Mouse (Mus musculus): ENCODE data around the gene Mgme1. TPM values are rescaled to one million over a fixed set of nuclear protein-coding genes. Genes with fewer than 3 reads are reported as not detected.

Mgme1 gene
- polyA plus RNA-seq, 1 experiment from 2014 or later, result 11.3 TPM

DNA sequence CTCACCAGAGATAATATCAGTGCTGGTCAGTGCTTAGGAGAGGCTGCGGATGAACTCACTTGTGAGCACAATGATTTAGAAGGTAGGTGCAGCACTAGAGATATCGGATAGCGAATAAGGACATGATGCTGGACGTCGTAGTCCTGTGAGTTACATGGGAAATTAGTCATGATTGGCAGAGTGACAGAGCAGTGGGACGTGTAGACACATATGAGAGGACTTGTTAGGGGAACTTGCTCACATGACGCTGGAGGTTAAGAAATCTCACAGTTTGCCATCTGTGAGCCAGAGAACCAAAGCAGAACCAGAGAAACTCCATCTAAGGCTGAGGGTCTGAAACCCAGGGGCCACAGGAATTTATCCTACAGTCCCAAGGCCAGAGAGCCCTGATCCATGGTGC lies 19.9 kb downstream of the Mgme1 start:
- no peak overlapping the region for H3K9ac ChIP-seq (replicated peaks; ENCODE audit: low read depth, low read length)
- no peak overlapping the region for H3K4me3 ChIP-seq (ENCODE audit: low read depth, low read length)
- no peaks in the 10 kb centered on the region for H3K4me1 ChIP-seq (ENCODE audit: control insufficient read depth, insufficient read depth, low read length)
- WGBS, result 94% methylated on average over 7 of the region's 7 CpGs
- H3K27me3 ChIP-seq (ENCODE audit: control insufficient read depth, insufficient read depth, low read length), result no peaks in the 10 kb centered on the region
- no peaks in the 10 kb centered on the region for H3K9me3 ChIP-seq (ENCODE audit: control insufficient read depth, low read length)
- no peak overlapping the region for H3K4me2 ChIP-seq (ENCODE audit: low read depth, low read length)
- ATAC-seq (ENCODE audit: low read depth), result no peak
- H3K27ac ChIP-seq (ENCODE audit: low read depth, low read length), result no peak overlapping the region
- H3K36me3 ChIP-seq (ENCODE audit: control insufficient read depth, insufficient read depth, low read length), result no peaks in the 10 kb centered on the region

DNA sequence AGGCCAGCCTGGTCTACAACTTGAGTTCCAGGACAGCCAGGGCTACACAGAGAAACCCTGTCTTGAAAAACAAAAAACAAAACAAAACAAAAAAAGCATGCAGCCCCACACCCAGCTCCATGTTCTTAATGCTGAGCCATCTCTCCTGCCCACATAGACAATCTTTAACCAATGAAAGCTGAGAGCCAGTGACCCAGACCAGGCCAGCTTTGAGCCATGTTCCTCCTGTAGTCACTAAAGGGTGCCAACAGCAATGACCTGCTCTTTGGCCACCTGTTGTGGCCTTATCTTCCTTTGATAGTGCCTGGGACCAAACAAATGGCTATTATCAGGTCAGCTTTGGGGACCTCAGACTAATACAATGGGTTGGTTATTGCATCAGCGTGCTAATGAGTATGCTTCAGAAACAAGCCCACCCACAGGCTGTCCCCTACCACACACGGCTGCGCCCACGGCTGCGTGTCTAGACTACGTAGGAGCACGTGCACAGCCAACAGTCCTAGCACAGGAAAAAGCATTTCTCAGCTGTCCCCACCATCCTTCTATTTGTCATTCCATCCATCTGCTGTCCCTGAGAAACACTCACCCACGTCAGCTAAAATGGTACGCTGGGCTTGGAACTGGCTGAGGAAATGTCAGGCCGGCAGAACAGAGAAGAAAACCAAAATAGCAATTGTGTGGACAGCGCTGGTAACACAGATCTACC lies 21.3 kb downstream of the Mgme1 start:
- ATAC-seq (ENCODE audit: low read depth), result no peak
- Histone ChIP-seq H3K4me2 (ENCODE audit: low read depth, low read length) (no peak overlapping the region), H3K4me3 (ENCODE audit: low read depth, low read length) (no peak overlapping the region), H3K27ac (ENCODE audit: low read depth, low read length) (no peak overlapping the region), H3K9me3 (ENCODE audit: control insufficient read depth, low read length) (no peaks in the 10 kb centered on the region), H3K4me1 (ENCODE audit: control insufficient read depth, insufficient read depth, low read length) (no peaks in the 10 kb centered on the region), H3K36me3 (ENCODE audit: control insufficient read depth, insufficient read depth, low read length) (no peaks in the 10 kb centered on the region), H3K9ac (replicated peaks; ENCODE audit: low read depth, low read length) (no peak overlapping the region), H3K27me3 (ENCODE audit: control insufficient read depth, insufficient read depth, low read length) (no peaks in the 10 kb centered on the region)
- WGBS, result 72% methylated on average over 11 of the region's 11 CpGs

DNA sequence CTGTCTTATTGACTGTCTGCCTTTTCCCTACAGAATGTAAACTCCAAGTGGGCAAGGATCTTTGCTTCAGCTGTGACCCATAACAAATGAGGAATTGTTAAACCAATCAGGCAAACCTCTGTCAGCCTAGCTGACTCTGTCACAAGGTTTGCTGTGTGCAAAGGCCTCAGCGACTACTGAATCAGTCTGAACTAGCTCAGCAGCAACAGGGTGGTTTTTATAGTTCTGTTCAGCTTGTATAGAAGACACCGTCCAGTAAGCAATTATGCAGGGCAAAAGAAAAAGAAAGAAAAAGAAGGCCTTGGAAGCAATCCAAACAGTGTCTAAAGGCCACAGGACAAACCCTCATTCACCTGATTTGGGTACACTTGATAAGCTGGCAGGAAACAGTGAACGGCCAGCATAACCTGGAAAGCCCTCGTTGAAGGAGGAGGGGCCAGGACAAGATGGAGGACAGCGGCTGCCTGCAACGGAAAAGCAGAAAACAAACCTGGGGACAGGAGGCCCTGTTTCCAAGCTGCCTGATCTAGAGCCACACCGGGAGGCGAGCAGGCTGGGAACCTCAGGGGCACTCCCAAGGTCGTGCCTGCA lies 24.8 kb downstream of the Mgme1 start:
- no peaks in the 10 kb centered on the region for H3K27me3 ChIP-seq (ENCODE audit: control insufficient read depth, insufficient read depth, low read length)
- H3K36me3 ChIP-seq (ENCODE audit: control insufficient read depth, insufficient read depth, low read length), result no peaks in the 10 kb centered on the region
- WGBS, result 69% methylated on average over 9 of the region's 9 CpGs
- ATAC-seq (ENCODE audit: low read depth), result no peak
- no peaks in the 10 kb centered on the region for H3K9me3 ChIP-seq (ENCODE audit: control insufficient read depth, low read length)
- no peak overlapping the region for H3K27ac ChIP-seq (ENCODE audit: low read depth, low read length)
- H3K9ac ChIP-seq (replicated peaks; ENCODE audit: low read depth, low read length), result no peak overlapping the region
- H3K4me2 ChIP-seq (ENCODE audit: low read depth, low read length), result no peak overlapping the region
- H3K4me1 ChIP-seq (ENCODE audit: control insufficient read depth, insufficient read depth, low read length), result no peaks in the 10 kb centered on the region
- H3K4me3 ChIP-seq (ENCODE audit: low read depth, low read length), result no peak overlapping the region

DNA sequence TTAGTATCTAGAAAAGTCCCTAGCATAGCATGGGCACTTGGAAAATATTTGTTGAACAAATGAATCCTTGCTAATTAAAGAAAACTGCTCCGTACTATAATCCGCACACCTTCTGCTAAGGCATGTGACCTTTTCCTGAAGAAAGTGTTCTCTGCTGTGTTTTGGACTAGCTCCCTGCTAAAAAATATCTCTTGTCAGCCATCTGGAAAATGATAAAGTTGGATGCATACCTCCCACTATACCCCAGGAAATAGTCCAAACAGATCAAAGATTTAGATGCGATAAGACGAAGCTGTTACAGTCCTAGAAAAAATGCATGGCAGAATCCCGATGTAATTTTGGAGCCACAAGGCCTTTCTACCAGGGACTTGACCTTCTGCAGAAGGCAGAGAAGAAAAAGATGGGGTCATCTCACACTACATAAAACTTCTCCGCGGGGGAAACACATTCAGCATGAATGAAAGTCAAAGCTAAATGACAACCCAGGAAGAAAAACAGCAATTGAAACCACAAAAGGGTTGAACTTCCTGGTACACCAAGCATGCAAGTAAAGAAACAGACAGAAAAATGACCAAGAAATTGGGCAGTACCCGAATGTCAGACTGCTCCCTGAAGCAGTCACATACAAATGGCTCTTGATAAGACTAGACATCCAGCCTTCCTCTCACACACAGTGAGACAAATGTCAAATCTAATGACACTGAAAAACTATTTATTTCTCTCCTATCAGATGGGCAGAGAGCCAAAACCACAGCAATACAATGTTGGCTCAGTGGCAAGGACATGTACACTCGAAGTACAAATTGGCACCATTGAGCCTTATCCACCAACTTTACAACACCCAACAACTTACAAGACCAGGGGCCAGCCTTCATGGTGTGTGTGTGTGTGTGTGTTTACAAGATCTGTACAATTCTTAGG lies 29.5 kb downstream of the Mgme1 start:
- no peaks in the 10 kb centered on the region for H3K36me3 ChIP-seq (ENCODE audit: control insufficient read depth, insufficient read depth, low read length)
- H3K4me3 ChIP-seq (ENCODE audit: low read depth, low read length), result no peak overlapping the region
- no peaks in the 10 kb centered on the region for H3K9me3 ChIP-seq (ENCODE audit: control insufficient read depth, low read length)
- no peak overlapping the region for H3K9ac ChIP-seq (replicated peaks; ENCODE audit: low read depth, low read length)
- no peaks in the 10 kb centered on the region for H3K4me1 ChIP-seq (ENCODE audit: control insufficient read depth, insufficient read depth, low read length)
- H3K27me3 ChIP-seq (ENCODE audit: control insufficient read depth, insufficient read depth, low read length), result no peaks in the 10 kb centered on the region
- no peak overlapping the region for H3K4me2 ChIP-seq (ENCODE audit: low read depth, low read length)
- 72% methylated on average over 9 of the region's 9 CpGs for WGBS
- no peak for ATAC-seq (ENCODE audit: low read depth)
- no peak overlapping the region for H3K27ac ChIP-seq (ENCODE audit: low read depth, low read length)

DNA sequence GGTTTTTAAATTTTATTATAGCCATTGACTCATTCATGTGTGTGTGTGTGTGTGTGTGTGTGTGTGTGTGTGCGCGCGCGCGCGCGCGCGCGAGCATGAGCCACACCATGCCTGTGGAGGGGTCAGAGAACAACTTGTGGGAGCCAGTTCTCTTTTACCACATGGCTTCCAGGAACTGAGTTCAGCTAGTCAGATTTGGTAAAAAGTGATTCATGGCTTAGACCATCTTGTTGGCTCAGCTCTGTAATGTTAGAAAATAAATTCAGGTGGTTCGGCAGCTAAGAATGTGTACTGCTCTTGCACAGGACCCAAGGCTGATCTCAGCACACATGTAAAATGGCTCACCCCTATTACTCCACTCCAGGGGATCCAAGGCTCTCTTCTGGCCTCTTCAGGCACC lies 30.6 kb downstream of the Mgme1 start:
- Histone ChIP-seq H3K36me3 (ENCODE audit: control insufficient read depth, insufficient read depth, low read length) (no peaks in the 10 kb centered on the region), H3K9ac (replicated peaks; ENCODE audit: low read depth, low read length) (no peak overlapping the region), H3K4me1 (ENCODE audit: control insufficient read depth, insufficient read depth, low read length) (no peaks in the 10 kb centered on the region), H3K4me3 (ENCODE audit: low read depth, low read length) (no peak overlapping the region), H3K4me2 (ENCODE audit: low read depth, low read length) (no peak overlapping the region), H3K9me3 (ENCODE audit: control insufficient read depth, low read length) (no peaks in the 10 kb centered on the region), H3K27me3 (ENCODE audit: control insufficient read depth, insufficient read depth, low read length) (no peaks in the 10 kb centered on the region), H3K27ac (ENCODE audit: low read depth, low read length) (no peak overlapping the region)
- no peak for ATAC-seq (ENCODE audit: low read depth)
- 93% methylated on average over 11 of the region's 11 CpGs for WGBS

DNA sequence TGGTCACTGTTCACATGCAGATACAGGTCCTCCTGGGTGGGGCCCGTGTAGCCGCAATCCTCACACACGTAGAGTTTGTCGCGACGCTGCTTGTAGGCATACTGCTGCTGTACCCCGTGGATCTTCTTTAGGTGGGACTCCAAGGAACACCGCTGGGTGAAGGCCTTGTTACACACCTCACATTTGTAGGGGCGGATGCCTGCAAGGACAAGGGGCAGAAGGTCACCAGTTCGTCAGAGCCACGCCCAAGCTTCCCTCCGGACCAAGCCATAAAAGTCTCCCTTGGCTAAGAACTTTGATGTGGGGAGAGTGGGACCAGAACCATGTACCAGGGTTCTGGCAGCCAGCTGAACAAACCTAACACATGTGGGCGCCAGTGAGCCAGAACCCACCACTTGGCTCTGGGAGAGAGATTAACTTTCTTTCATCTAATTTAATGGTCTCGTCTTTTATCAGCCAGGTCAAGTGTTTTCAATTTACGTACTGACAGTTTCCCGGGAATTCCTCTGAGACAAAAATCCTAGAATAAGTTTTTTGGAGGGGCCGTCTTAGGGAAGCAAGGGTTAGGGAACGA lies 35.3 kb downstream of the Mgme1 start:
- H3K9me3 ChIP-seq (ENCODE audit: control insufficient read depth, low read length), result no peaks in the 10 kb centered on the region
- WGBS, result 68% methylated on average over 18 of the region's 18 CpGs
- H3K27me3 ChIP-seq (ENCODE audit: control insufficient read depth, insufficient read depth, low read length), result no peaks in the 10 kb centered on the region
- H3K4me2 ChIP-seq (ENCODE audit: low read depth, low read length), result no peak overlapping the region
- no peak overlapping the region for H3K27ac ChIP-seq (ENCODE audit: low read depth, low read length)
- no peaks in the 10 kb centered on the region for H3K4me1 ChIP-seq (ENCODE audit: control insufficient read depth, insufficient read depth, low read length)
- H3K36me3 ChIP-seq (ENCODE audit: control insufficient read depth, insufficient read depth, low read length), result no peaks in the 10 kb centered on the region
- no peak for ATAC-seq (ENCODE audit: low read depth)
- H3K9ac ChIP-seq (replicated peaks; ENCODE audit: low read depth, low read length), result no peak overlapping the region
- no peak overlapping the region for H3K4me3 ChIP-seq (ENCODE audit: low read depth, low read length)

DNA sequence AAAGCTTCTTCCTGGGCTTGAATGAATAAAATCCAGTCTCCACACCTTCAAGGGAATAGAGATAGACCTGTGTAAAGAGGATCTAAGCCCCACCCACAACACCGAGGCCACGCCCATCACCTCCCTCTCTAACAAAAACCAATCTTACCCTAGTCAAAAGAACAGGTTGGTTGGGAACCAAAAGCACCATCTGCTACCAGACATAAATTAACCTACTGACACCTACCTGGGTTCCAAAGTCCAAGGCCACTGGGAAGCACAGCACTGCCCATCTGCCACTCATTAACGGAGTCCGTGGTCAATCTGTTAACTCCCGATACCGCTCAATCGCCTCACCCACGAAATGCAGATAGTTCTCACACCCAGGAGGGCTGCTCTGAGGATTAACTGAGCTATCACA lies 38.1 kb downstream of the Mgme1 start:
- Histone ChIP-seq H3K27me3 (ENCODE audit: control insufficient read depth, insufficient read depth, low read length) (no peaks in the 10 kb centered on the region), H3K9me3 (ENCODE audit: control insufficient read depth, low read length) (no peaks in the 10 kb centered on the region), H3K4me2 (ENCODE audit: low read depth, low read length) (no peak overlapping the region), H3K4me3 (ENCODE audit: low read depth, low read length) (no peak overlapping the region), H3K36me3 (ENCODE audit: control insufficient read depth, insufficient read depth, low read length) (no peaks in the 10 kb centered on the region), H3K9ac (replicated peaks; ENCODE audit: low read depth, low read length) (no peak overlapping the region), H3K27ac (ENCODE audit: low read depth, low read length) (no peak overlapping the region), H3K4me1 (ENCODE audit: control insufficient read depth, insufficient read depth, low read length) (no peaks in the 10 kb centered on the region)
- no peak for ATAC-seq (ENCODE audit: low read depth)
- WGBS, result 52% methylated on average over 8 of the region's 8 CpGs

DNA sequence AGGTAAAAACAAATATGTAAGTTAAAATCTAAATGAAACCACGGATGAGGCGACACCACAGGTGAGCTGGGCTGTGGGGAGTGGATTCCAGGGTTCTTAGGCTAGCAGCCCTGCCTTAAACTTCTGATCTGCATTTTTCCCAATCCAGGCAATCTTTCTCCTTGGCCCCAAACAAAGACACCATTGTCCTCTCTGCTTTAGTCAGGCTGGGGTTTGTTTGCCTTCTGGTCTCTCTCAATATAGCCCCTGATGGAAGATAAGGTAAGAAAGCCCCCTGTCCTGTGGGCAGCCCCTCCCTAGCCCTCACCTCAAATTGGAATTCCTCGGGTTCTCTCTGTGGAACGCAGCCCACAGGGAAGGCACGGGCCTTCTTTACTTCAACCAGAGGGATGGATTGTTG lies 39.8 kb downstream of the Mgme1 start:
- H3K4me1 ChIP-seq (ENCODE audit: control insufficient read depth, insufficient read depth, low read length), result no peaks in the 10 kb centered on the region
- H3K36me3 ChIP-seq (ENCODE audit: control insufficient read depth, insufficient read depth, low read length), result no peaks in the 10 kb centered on the region
- H3K9me3 ChIP-seq (ENCODE audit: control insufficient read depth, low read length), result no peaks in the 10 kb centered on the region
- H3K4me3 ChIP-seq (ENCODE audit: low read depth, low read length), result no peak overlapping the region
- 48% methylated on average over 5 of the region's 5 CpGs for WGBS
- no peak overlapping the region for H3K27ac ChIP-seq (ENCODE audit: low read depth, low read length)
- ATAC-seq (ENCODE audit: low read depth), result no peak
- H3K27me3 ChIP-seq (ENCODE audit: control insufficient read depth, insufficient read depth, low read length), result no peaks in the 10 kb centered on the region
- no peak overlapping the region for H3K9ac ChIP-seq (replicated peaks; ENCODE audit: low read depth, low read length)
- no peak overlapping the region for H3K4me2 ChIP-seq (ENCODE audit: low read depth, low read length)

DNA sequence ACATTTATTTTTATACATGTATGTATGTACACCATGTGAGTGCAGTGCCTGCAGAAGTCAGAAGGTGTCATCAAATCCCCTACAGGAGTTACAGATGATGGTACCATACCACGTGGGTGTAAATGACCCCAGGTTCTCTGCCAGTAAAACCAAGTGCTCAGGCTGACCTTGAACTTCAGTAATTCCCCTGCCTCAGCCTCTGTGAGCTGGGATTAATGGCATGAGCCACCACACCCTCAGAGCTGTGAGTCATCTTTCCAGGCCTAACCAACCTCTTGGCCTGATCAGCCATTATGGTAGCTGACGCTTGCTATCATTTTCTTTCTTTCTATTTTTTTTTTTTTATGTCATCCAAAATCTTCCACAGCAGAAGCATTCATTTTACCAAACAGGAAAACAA lies 40.9 kb downstream of the Mgme1 start:
- Histone ChIP-seq H3K27ac (ENCODE audit: low read depth, low read length) (no peak overlapping the region), H3K4me3 (ENCODE audit: low read depth, low read length) (no peak overlapping the region), H3K36me3 (ENCODE audit: control insufficient read depth, insufficient read depth, low read length) (no peaks in the 10 kb centered on the region), H3K9me3 (ENCODE audit: control insufficient read depth, low read length) (no peaks in the 10 kb centered on the region), H3K4me2 (ENCODE audit: low read depth, low read length) (no peak overlapping the region), H3K9ac (replicated peaks; ENCODE audit: low read depth, low read length) (no peak overlapping the region), H3K4me1 (ENCODE audit: control insufficient read depth, insufficient read depth, low read length) (no peaks in the 10 kb centered on the region), H3K27me3 (ENCODE audit: control insufficient read depth, insufficient read depth, low read length) (no peaks in the 10 kb centered on the region)
- WGBS, result 93% methylated on average over 2 of the region's 2 CpGs
- no peak for ATAC-seq (ENCODE audit: low read depth)
